Mouse (Mus musculus): ENCODE results near the gene Nrxn2.

- TF ChIP-seq MYOG (IDR thresholded peaks at IDR 0.05; ENCODE audit: control insufficient read depth, extremely low read depth, insufficient read length), result no peak
- TF ChIP-seq CTCF (IDR thresholded peaks at IDR 0.05; ENCODE audit: control insufficient read depth, insufficient read depth, insufficient read length), result no peak
- no peak for TF ChIP-seq MYOD1 (IDR thresholded peaks at IDR 0.05; ENCODE audit: control insufficient read depth, insufficient read length, low read depth)
- no peak for TF ChIP-seq USF1 (IDR thresholded peaks at IDR 0.05; ENCODE audit: low read depth)
- no peak for TF ChIP-seq MAX (IDR thresholded peaks at IDR 0.05)
Observed at GRCm38 (mm10) chr19:6409176-6409575, 9.4 kb upstream of the Nrxn2 start.
